Mouse (Mus musculus) intestine, postnatal 0 days (tissue): ENCODE results near the gene Pitpnb. TPM values are rescaled to one million over a fixed set of nuclear protein-coding genes. Genes with fewer than 3 reads are reported as not detected.

ENCODE experiments used
- ATAC-seq: fragments of 200-750 bp; cut with Nextera tagmentation; 2 replicates; pipeline ENCODE4 v1.8.0; 2017; ENCODE audit warnings: mild to moderate bottlenecking, moderate TSS enrichment, moderate library complexity
- H3K27ac ChIP-seq: fragments of 300-500 bp; sonication (generic); 2 replicates; pipeline ENCODE4 v1.5.1; 2014; ENCODE audit warnings: mild to moderate bottlenecking, low read depth, low read length, moderate library complexity
- H3K27me3 ChIP-seq: fragments of 300-500 bp; sonication (generic); replicated peaks from 2 replicates; pipeline ENCODE4 v1.6.1; 2014; ENCODE audit warnings: low read length, mixed read lengths; ENCODE audit not compliant: control insufficient read depth, insufficient read depth
- H3K36me3 ChIP-seq: fragments of 300-500 bp; sonication (generic); 2 replicates; pipeline ENCODE4 v1.6.1; 2014; ENCODE audit warnings: mild to moderate bottlenecking, moderate library complexity; ENCODE audit not compliant: control insufficient read depth, insufficient read depth
- H3K4me1 ChIP-seq: fragments of 300-500 bp; sonication (generic); replicated peaks from 2 replicates; pipeline ENCODE4 v1.6.1; 2014; ENCODE audit warnings: antibody characterized with exemption, low read length, mixed read lengths; ENCODE audit not compliant: control insufficient read depth, insufficient read depth
- H3K4me2 ChIP-seq: fragments of 300-500 bp; sonication (generic); replicated peaks from 2 replicates; pipeline ENCODE4 v1.6.1; 2014; ENCODE audit warnings: low read depth, mild to moderate bottlenecking, moderate library complexity
- H3K4me3 ChIP-seq: fragments of 300-500 bp; sonication (generic); 2 replicates; pipeline ENCODE4 v1.5.1; 2014; ENCODE audit warnings: low read depth, low read length
- H3K9ac ChIP-seq: fragments of 300-500 bp; sonication (generic); 2 replicates; pipeline ENCODE4 v1.6.1; 2014; ENCODE audit warnings: mild to moderate bottlenecking, low read depth, low read length
- H3K9me3 ChIP-seq: fragments of 300-500 bp; sonication (generic); 2 replicates; pipeline ENCODE4 v1.6.1; 2016; ENCODE audit warnings: mixed run types; ENCODE audit not compliant: control insufficient read depth
- CTCF ChIP-seq: sonication (generic); IDR thresholded peaks from 2 replicates; pipeline ENCODE4 v1.5.1; 2016; ENCODE audit warnings: low read depth, mild to moderate bottlenecking, control low read depth, antibody characterized with exemption, moderate library complexity
- WGBS: fragments of 180-500 bp; shearing (Covaris S2); extraction: QIAGEN DNeasy Blood & Tissue Kit; methylation state at CpG from one replicate; pipeline ENCODE4 v1.1.7; 2014; 5-methylcytosine and 5-hydroxymethylcytosine counted together
- polyA plus RNA-seq: library from polyadenylated mRNA; unstranded; fragments of >200 nt; fragmentation: Nextera tagmentation; extraction: Ambion mirVana; gene quantifications from 2 replicates; pipeline ENCODE4 v1.2.1, GENCODE M21; 2015

The Pitpnb gene
- polyA plus RNA-seq, 1 experiment from 2014 or later, result 42.9 TPM

- H3K9ac ChIP-seq, result no peak overlapping the region
- no peak for ATAC-seq
- 86% methylated on average over 6 of the region's 6 CpGs for WGBS
- H3K4me1 ChIP-seq, result peaks cover 10% of the 10 kb centered on the region
- H3K4me3 ChIP-seq, result no peak overlapping the region
- no peaks in the 10 kb centered on the region for H3K27me3 ChIP-seq
- H3K27ac ChIP-seq, result no peak overlapping the region
- H3K4me2 ChIP-seq, result no peak overlapping the region
- no peak for TF ChIP-seq CTCF
- no peaks in the 10 kb centered on the region for H3K9me3 ChIP-seq
- peaks cover 25% of the 10 kb centered on the region for H3K36me3 ChIP-seq
These were observed 60.9 kb downstream of the Pitpnb start for GRCm38 (mm10) chr5:111391485-111391884.

GRCm38 (mm10) chr5:111393346-111394197 is 63.0 kb downstream of the Pitpnb start:
- Histone ChIP-seq H3K4me2 (peak overlapping the region; percentile 56), H3K36me3 (peaks cover 12% of the 10 kb centered on the region), H3K9ac (no peak overlapping the region), H3K27ac (no peak overlapping the region), H3K4me3 (no peak overlapping the region), H3K9me3 (no peaks in the 10 kb centered on the region), H3K4me1 (peaks cover 10% of the 10 kb centered on the region), H3K27me3 (no peaks in the 10 kb centered on the region)
- peak; percentile 55 for ATAC-seq
- no peak for TF ChIP-seq CTCF
- WGBS, result 27% methylated on average over 17 of the region's 17 CpGs

DNA sequence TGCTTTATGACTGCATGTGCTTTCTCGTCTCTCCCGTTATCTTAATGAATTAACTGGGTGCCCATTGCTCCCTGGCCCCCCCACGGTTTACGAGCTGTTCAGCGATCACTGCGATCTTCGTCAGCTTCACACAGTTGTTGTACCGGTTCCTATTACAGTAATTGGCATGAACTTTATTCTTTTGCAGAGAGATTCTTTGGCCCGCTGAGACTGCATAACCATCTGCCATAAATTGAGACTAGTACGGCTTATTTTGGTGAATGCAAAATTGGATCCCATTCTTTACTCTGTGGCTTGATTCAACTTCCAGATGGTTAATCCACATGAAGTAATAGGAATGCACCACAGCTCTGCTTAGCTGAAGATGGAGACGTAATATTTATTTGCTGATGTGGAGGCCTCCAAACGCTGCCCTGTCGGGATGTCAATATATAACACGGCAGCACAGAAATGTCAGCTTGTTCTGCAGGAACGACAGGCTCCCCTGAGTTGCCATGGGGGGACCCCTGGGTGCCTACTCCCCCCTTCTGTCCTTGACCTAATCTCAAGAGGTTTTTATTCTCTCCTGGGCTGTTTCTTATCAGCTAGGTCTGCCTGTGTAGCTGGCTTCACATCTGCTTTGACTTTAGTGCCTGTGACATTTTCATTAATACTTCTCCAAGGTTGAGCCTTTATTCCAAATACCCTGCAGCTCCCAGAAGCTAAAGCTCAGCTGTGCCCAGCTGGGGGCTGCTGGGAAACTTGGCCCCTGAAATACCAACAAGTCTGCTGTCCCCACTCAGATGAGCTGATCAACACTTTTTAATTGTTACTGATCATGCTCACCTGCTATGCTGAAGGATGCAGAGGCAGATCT is 63.9 kb downstream of the Pitpnb start:
- H3K9ac ChIP-seq, result no peak overlapping the region
- H3K4me2 ChIP-seq, result peak overlapping the region; percentile 56
- peaks cover 10% of the 10 kb centered on the region for H3K4me1 ChIP-seq
- no peaks in the 10 kb centered on the region for H3K9me3 ChIP-seq
- H3K4me3 ChIP-seq, result no peak overlapping the region
- 0 out of 2 replicates have a peak, but pooled peaks cover 4% of the 10 kb centered on the region for H3K36me3 ChIP-seq
- H3K27ac ChIP-seq, result no peak overlapping the region
- no peak for TF ChIP-seq CTCF
- WGBS, result 9% methylated on average over 15 of the region's 15 CpGs
- no peaks in the 10 kb centered on the region for H3K27me3 ChIP-seq
- ATAC-seq, result peak; percentile 55

DNA sequence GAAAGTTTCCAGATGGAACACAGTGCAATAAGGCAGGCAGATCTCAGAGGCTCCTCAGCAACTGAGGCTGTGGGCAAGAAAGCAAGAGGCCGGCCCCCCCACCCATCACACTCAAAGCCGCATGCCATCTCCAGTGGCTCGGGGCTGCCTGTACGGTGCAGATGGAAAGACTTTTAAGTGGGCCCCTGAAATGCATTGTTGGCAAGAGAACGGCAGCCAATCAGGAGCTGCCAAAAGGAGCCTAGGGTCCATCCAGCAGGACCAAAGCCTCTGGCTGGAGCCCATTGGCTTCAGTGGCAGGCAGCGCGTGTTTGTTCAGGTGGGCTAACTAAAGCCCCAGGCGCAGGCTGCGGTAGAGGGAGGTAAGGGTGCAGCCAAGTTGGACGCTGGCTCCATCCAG is 65.2 kb downstream of the Pitpnb start:
- 55% methylated on average over 10 of the region's 10 CpGs for WGBS
- Histone ChIP-seq H3K4me1 (peaks cover 10% of the 10 kb centered on the region), H3K4me2 (no peak overlapping the region)

DNA sequence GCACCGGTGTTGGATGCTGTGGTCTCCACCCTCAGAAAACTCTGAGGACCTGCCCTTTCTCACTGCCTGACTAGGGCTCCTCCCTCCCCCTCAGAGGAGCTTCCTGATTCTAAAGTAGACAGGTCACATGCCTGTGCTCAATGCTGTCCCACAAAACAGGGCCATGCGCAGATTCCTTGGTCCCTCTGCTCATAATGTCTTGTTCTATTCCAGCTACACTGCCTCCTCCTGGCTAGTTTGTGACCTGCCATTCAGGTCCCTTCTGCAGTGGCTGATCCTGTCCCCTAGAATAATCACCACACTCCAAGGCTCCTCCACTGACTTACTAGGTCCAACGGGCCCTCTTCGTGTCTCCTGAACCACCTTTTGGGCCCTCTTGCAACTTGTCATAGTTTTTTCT is 65.6 kb downstream of the Pitpnb start:
- Histone ChIP-seq H3K4me2 (no peak overlapping the region), H3K36me3 (no peaks in the 10 kb centered on the region), H3K27me3 (no peaks in the 10 kb centered on the region), H3K9ac (no peak overlapping the region), H3K4me3 (no peak overlapping the region), H3K9me3 (no peaks in the 10 kb centered on the region), H3K27ac (no peak overlapping the region), H3K4me1 (peaks cover 10% of the 10 kb centered on the region)
- TF ChIP-seq CTCF, result peak; percentile 39
- no peak for ATAC-seq
- WGBS, result 72% methylated on average over 4 of the region's 4 CpGs

More for the DNA sequence above, 65.2 kb downstream of the Pitpnb start:
- no peak for TF ChIP-seq CTCF
- Histone ChIP-seq H3K9ac (no peak overlapping the region), H3K27ac (no peak overlapping the region), H3K9me3 (no peaks in the 10 kb centered on the region), H3K4me3 (no peak overlapping the region), H3K27me3 (no peaks in the 10 kb centered on the region), H3K36me3 (no peaks in the 10 kb centered on the region)
- ATAC-seq, result no peak

GRCm38 (mm10) chr5:111398471-111398870 is 67.9 kb downstream of the Pitpnb start:
- TF ChIP-seq CTCF, result no peak
- H3K27me3 ChIP-seq, result no peaks in the 10 kb centered on the region
- no peak for ATAC-seq

More at GRCm38 (mm10) chr5:111398471-111398870, 67.9 kb downstream of the Pitpnb start:
- H3K9ac ChIP-seq, result no peak overlapping the region
- H3K4me1 ChIP-seq, result peaks cover 10% of the 10 kb centered on the region
- H3K9me3 ChIP-seq, result no peaks in the 10 kb centered on the region
- no peak overlapping the region for H3K4me2 ChIP-seq
- H3K4me3 ChIP-seq, result no peak overlapping the region
- WGBS, result 56% methylated on average over 4 of the region's 4 CpGs
- H3K27ac ChIP-seq, result no peak overlapping the region
- no peaks in the 10 kb centered on the region for H3K36me3 ChIP-seq
